Mouse (Mus musculus) neural tube, embryonic 14.5 days (tissue): ENCODE data around the gene Ovol1. TPM values are rescaled to one million over a fixed set of nuclear protein-coding genes. Genes with fewer than 3 reads are reported as not detected.

ENCODE experiments used
- ATAC-seq: fragments of 200-750 bp; cut with Nextera tagmentation; 2 replicates; pipeline ENCODE4 v1.8.0; 2017; ENCODE audit warnings: low read depth, mild to moderate bottlenecking, moderate TSS enrichment, moderate library complexity
- H3K27ac ChIP-seq: fragments of 300-500 bp; sonication (generic); 2 replicates; pipeline ENCODE4 v1.5.1; 2014; ENCODE audit warnings: low read depth, mild to moderate bottlenecking, control low read depth, low read length, moderate library complexity, mixed read lengths
- H3K27me3 ChIP-seq: fragments of 300-500 bp; sonication (generic); 2 replicates; pipeline ENCODE4 v1.6.1; 2014; ENCODE audit warnings: low read length; ENCODE audit not compliant: control insufficient read depth, insufficient read depth
- H3K36me3 ChIP-seq: fragments of 300-500 bp; sonication (generic); 2 replicates; pipeline ENCODE4 v1.6.1; 2014; ENCODE audit warnings: low read length, mixed read lengths; ENCODE audit not compliant: control insufficient read depth, insufficient read depth
- H3K4me1 ChIP-seq: fragments of 300-500 bp; sonication (generic); 2 replicates; pipeline ENCODE4 v1.6.1; 2014; ENCODE audit warnings: low read length; ENCODE audit not compliant: control insufficient read depth, insufficient read depth
- H3K4me2 ChIP-seq: fragments of 300-500 bp; sonication (generic); 2 replicates; pipeline ENCODE4 v1.6.1; 2014; ENCODE audit warnings: mild to moderate bottlenecking, low read depth, low read length, control low read depth
- H3K4me3 ChIP-seq: fragments of 300-500 bp; sonication (generic); 2 replicates; pipeline ENCODE4 v1.5.1; 2014; ENCODE audit warnings: low read depth, low read length, control low read depth, mixed read lengths
- H3K9ac ChIP-seq: fragments of 300-500 bp; sonication (generic); replicated peaks from 2 replicates; pipeline ENCODE4 v1.6.1; 2014; ENCODE audit warnings: low read depth, mild to moderate bottlenecking, control low read depth, low read length, mixed read lengths
- H3K9me3 ChIP-seq: fragments of 300-500 bp; sonication (generic); 2 replicates; pipeline ENCODE4 v1.6.1; 2016; ENCODE audit warnings: low read length; ENCODE audit not compliant: control insufficient read depth
- WGBS: fragments of 180-500 bp; shearing (Covaris S2); extraction: QIAGEN DNeasy Blood & Tissue Kit; methylation state at CpG from one replicate; pipeline ENCODE4 v1.1.7; 2014; 5-methylcytosine and 5-hydroxymethylcytosine counted together
- polyA plus RNA-seq: library from polyadenylated mRNA; unstranded; fragments of >200 nt; fragmentation: Nextera tagmentation; extraction: Ambion mirVana; gene quantifications from 2 replicates; pipeline ENCODE4 v1.2.1, GENCODE M21; 2014

The Ovol1 gene
- polyA plus RNA-seq, 1 experiment from 2014 or later, result not detected

- no peak for ATAC-seq
- H3K9ac ChIP-seq, result no peak overlapping the region
- H3K27ac ChIP-seq, result no peak overlapping the region
- WGBS, result 85% methylated on average over 5 of the region's 5 CpGs
- H3K4me1 ChIP-seq, result 0 out of 2 replicates have a peak, but pooled peaks cover 9% of the 10 kb centered on the region
- H3K9me3 ChIP-seq, result no peaks in the 10 kb centered on the region
- no peaks in the 10 kb centered on the region for H3K36me3 ChIP-seq
- H3K4me2 ChIP-seq, result no peak overlapping the region
- H3K4me3 ChIP-seq, result no peak overlapping the region
- no peaks in the 10 kb centered on the region for H3K27me3 ChIP-seq
Measured at GRCm38 (mm10) chr19:5571831-5572230, 11.4 kb upstream of the Ovol1 start.

DNA sequence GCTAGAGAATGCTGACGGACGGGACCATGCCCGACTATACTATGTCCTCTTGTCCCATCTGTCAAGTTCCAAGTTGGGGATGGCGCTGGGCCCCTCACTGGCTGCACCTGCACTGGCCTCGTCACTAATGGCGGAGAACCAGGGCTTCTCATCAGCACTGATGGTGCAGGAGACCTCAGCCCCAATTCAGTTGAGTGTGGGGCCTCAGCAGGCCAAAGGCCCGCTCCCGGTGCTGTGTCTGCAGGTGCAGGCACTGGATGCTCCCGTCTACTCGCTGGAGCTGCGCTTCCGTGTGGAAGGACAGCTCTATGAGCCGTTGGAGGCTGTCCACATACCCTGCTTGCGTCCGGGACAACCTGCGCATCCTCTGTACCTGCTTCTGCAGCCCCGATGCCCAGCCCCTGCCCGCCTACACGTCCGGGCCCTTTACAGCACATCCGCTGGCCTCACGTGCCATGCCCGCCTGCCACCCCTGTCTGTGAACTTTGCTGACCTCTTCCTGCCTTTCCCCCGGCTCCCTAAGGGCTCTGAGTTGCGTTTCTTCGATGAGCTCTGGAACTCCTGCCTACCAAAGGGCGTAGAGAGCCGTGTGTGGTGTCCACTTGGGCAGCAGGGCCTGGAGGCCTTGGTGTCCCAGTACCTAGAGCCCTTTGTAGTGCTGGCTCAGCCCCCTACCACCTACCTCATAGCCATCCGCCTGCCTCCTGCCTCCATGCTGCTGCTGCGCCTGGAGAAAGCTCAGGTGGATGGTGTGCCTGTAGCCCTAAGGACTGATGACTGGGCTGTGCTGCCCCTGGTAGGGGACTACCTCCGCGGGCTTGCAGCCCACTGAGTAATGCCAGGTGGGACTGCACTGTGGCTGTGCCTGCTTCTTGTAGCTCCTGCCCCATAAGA lies 10.2 kb upstream of the Ovol1 start:
- Histone ChIP-seq H3K9me3 (no peaks in the 10 kb centered on the region), H3K4me2 (no peak overlapping the region), H3K36me3 (no peaks in the 10 kb centered on the region), H3K4me1 (0 out of 2 replicates have a peak, but pooled peaks cover 10% of the 10 kb centered on the region), H3K9ac (no peak overlapping the region), H3K27me3 (no peaks in the 10 kb centered on the region; the same call in 1 of the 2 replicates), H3K27ac (no peak overlapping the region), H3K4me3 (no peak overlapping the region)
- 88% methylated on average over 32 of the region's 32 CpGs for WGBS
- no peak for ATAC-seq

GRCm38 (mm10) chr19:5569521-5569920 lies 9.1 kb upstream of the Ovol1 start:
- no peak overlapping the region for H3K4me3 ChIP-seq
- 93% methylated on average over 10 of the region's 10 CpGs for WGBS
- no peak overlapping the region for H3K27ac ChIP-seq
- H3K4me1 ChIP-seq, result 0 out of 2 replicates have a peak, but pooled peaks cover 10% of the 10 kb centered on the region
- no peak overlapping the region for H3K4me2 ChIP-seq
- no peak overlapping the region for H3K9ac ChIP-seq
- H3K36me3 ChIP-seq, result no peaks in the 10 kb centered on the region
- no peaks in the 10 kb centered on the region; the same call in 1 of the 2 replicates for H3K27me3 ChIP-seq
- H3K9me3 ChIP-seq, result no peaks in the 10 kb centered on the region
- no peak for ATAC-seq

DNA sequence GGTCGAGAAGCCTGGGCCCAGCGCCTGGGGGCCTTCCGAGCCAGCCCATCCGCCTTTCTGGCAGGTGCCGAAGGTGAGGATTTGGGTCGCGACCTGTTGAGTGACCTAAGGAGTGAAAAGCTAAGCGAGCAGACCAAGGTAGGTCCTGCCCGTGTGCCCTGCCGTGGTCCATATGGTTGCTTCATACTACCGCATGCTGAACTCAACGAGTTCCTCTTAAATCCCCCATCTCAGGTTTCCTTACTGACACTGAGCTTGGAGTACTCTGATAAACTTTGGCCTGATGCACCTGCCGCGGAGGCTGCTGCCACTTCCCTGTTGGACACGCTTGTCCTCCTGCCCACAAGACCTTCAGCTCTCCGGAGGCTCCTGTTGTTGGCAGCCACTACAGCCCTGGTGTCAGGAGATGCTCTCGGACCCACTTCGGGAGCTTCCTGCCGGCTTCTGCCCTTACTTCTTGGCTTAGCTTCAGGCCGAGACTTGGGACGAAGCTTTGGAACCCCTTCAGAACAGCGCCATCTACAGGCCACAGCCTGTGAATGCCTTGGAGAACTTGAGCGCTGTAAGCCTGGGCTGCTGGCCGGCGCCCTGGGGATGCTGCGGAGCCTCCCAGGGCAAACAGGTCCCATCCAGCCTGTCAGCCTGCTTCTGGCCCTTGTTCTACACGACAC lies 8.2 kb upstream of the Ovol1 start:
- Histone ChIP-seq H3K4me1 (0 out of 2 replicates have a peak, but pooled peaks cover 10% of the 10 kb centered on the region), H3K36me3 (no peaks in the 10 kb centered on the region), H3K4me3 (peak overlapping the region; percentile 72), H3K9ac (peak overlapping the region; percentile 78; the same call in 1 of the 2 replicates), H3K27me3 (no peaks in the 10 kb centered on the region; the same call in 1 of the 2 replicates), H3K4me2 (peak overlapping the region; percentile 85), H3K9me3 (no peaks in the 10 kb centered on the region), H3K27ac (no peak overlapping the region)
- WGBS, result 9% methylated on average over 27 of the region's 27 CpGs
- no peak for ATAC-seq

DNA sequence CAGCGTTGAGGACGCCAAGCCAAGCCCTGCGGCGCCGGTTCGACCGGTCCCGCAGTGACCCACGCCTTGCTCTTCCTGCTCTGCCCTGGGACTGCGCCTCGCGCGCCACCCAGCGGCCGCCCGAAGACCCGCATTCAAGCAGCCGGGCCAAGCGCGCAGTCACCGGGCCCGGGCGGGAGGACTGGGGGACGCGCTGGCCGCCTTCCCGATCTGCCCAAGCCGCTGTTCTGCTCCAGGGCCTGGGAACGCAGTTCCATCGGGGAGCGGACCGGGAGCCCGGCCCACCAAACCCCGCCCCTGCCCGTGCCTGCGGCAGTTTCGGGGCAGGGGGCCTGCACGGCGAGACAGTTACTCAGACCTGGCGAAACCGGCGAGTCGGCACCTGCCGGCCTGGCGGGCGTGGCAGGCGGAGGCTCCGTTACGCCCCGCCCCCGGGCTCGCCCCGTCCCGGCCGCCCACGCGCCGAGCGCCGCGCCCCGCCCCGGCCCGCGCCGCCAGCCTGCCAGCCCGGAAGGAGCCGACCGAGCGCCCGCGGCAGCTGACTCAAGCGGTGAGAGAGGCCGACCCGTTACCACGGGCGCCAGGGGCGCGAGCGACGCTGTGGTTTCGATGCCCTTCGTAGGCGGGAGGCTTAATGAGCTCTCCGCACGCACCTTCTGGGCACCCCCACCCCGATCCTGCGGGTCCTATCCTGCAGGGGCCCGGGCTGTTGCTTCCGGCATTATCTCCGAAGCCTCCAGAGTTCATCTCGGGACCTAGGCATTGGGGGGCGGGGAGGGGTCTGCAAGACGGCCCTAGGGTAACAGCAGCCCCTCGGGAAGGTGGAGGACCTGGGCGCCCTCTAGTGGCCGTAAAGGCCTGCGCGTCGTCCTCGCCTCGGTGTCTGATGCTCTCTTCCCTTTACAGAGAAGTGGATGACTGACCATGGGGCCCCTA lies 7.4 kb upstream of the Ovol1 start, which contains the start of gene Ap5b1:
Gene Ap5b1 (plus strand): TSS at position 492 of the 936 bp plus-strand sequence.
- Histone ChIP-seq H3K9me3 (no peaks in the 10 kb centered on the region), H3K36me3 (no peaks in the 10 kb centered on the region), H3K9ac (peak within 1 kb of the TSS; percentile 78), H3K27ac (peak within 1 kb of the TSS; percentile 85), H3K4me3 (peak within 1 kb of the TSS; percentile 72), H3K4me2 (peak within 1 kb of the TSS; percentile 85), H3K4me1 (0 out of 2 replicates have a peak, but pooled peaks cover 10% of the 10 kb centered on the region), H3K27me3 (peaks cover 3% of the 10 kb centered on the region; the same call in 1 of the 2 replicates)
- under 1% methylated on average over 69 of the region's 102 CpGs for WGBS
- peak; percentile 90 for ATAC-seq

- Histone ChIP-seq H3K9ac (peak overlapping the region; percentile 78), H3K27ac (peak overlapping the region; percentile 85; the same call in 1 of the 2 replicates), H3K4me3 (peak overlapping the region; percentile 72), H3K36me3 (no peaks in the 10 kb centered on the region), H3K9me3 (no peaks in the 10 kb centered on the region), H3K27me3 (peaks cover 6% of the 10 kb centered on the region), H3K4me2 (peak overlapping the region; percentile 85), H3K4me1 (0 out of 2 replicates have a peak, but pooled peaks cover 10% of the 10 kb centered on the region)
- 2% methylated on average over 26 of the region's 26 CpGs for WGBS
- peak; percentile 41 for ATAC-seq
Measured at GRCm38 (mm10) chr19:5567180-5567533, 6.7 kb upstream of the Ovol1 start.

DNA sequence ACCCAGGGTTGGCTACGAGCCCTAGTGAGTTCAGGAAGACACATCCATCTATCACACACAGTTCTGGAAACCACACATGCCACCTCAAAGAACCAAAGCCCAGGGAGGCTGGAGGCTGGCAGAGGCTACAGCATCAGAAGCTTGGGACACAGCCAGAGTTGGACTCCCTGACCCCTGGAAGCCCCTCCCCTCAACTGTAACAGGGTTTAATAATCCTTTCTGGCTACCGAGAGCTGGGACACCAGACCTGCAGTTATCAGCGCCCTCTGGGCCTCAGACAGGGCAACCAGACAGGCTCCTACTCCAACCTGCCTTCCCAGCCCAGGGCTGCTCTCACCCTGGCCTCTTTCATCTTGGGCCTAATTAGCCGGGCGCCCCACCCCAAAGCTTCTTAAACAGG lies 5.9 kb upstream of the Ovol1 start:
- no peak overlapping the region for H3K4me3 ChIP-seq
- 49% methylated on average over 5 of the region's 5 CpGs for WGBS
- H3K4me2 ChIP-seq, result no peak overlapping the region

DNA sequence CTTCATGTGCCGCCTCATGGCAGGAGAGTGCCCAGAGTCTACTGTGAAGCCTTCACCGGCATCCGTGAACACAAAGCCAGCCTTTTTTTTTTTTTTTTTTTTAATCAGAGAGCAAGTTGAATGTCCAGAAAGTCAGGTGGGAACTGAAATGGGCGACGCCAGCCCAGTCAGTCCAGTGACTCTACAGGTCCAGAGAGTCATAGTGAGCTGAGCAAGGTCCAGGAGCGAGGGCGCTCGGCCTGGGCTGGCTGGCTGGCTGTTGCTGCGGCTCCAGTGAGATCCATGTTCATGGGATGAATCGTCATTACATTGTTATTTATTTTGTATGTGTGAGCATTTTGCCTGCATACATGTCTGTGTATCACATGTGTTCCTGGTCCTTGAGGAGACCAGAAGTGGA lies 2.3 kb upstream of the Ovol1 start:
- ATAC-seq, result no peak
- Histone ChIP-seq H3K4me3 (no peak overlapping the region), H3K9me3 (no peaks in the 10 kb centered on the region), H3K27ac (no peak overlapping the region), H3K27me3 (peaks cover 50% of the 10 kb centered on the region), H3K9ac (no peak overlapping the region), H3K4me2 (no peak overlapping the region), H3K36me3 (no peaks in the 10 kb centered on the region), H3K4me1 (peaks cover 19% of the 10 kb centered on the region)
- 89% methylated on average over 10 of the region's 10 CpGs for WGBS

More for the DNA sequence above, 5.9 kb upstream of the Ovol1 start:
- Histone ChIP-seq H3K9me3 (no peaks in the 10 kb centered on the region), H3K36me3 (no peaks in the 10 kb centered on the region), H3K27me3 (peaks cover 14% of the 10 kb centered on the region), H3K9ac (no peak overlapping the region), H3K27ac (no peak overlapping the region), H3K4me1 (0 out of 2 replicates have a peak, but pooled peaks cover 10% of the 10 kb centered on the region)
- no peak for ATAC-seq
